Mouse (Mus musculus): ENCODE measurements around the gene Gstm6.
"Not testable (repeated sequence)": the region's sequence is repeated elsewhere in the genome, so short reads cannot be mapped to it uniquely, and the experiment has no call there.

The Gstm6 gene

GRCm38 (mm10) chr3:107943239-107943990, at the start of gene Gstm6:
Gene Gstm6 (minus strand): TSS chr3:107943749.
- peak; percentile 68 for DNase-seq

DNA sequence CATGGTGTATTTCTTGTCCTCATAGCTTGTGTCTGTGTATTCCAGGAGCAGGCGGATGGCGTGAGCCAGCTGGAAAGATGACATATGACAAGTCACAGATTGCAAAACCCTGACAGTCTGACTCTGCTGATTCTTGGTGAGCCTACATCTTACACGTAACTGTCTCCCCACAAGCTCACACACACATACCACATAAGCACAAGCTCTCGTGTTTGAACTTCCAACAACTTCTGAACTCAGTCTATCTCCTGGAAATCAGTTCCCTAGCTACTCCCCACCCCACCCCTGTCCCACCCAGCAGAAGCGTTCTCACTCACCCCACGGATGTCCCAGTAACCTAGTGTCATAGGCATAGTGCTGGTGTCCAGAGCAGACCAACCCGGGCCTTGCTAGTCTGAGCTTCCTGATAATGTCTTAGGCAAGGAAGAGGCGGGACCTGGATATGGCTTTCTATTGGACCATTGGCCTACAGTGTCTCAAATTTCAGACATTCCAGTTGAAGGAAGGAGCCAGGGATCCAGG, 42.6 kb upstream of the Gstm6 start, which contains the start of gene Gstm2:
Gstm2 (minus strand) TSS at position 413 of the 522 bp plus-strand sequence.
- peak; percentile 90 for DNase-seq

- not testable (repeated sequence) for DNase-seq
Measured at GRCm38 (mm10) chr3:107985141-107985540, 41.6 kb upstream of the Gstm6 start.

GRCm38 (mm10) chr3:107984471-107984870, 40.9 kb upstream of the Gstm6 start:
- no peak for DNase-seq

DNA sequence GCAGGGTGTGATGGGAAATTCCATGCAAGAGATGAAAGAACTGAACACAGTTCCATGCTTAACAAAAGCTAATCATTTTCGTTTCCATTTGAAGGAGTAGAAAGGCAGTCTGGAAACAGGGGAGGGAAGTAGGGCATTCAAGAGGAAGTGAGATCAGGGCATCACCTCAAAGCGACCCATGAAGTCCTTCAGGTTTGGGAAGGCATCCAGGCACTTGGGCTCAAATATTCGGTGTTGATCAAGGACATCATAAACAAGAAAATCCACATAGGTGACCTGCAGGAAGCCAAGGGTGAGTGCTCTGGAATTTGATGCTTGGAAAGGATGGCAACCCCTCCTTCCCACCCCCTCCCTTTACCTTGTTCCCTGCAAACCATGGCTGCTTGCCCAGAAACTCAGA, 40.2 kb upstream of the Gstm6 start:
- DNase-seq, result peak; percentile 42

DNA sequence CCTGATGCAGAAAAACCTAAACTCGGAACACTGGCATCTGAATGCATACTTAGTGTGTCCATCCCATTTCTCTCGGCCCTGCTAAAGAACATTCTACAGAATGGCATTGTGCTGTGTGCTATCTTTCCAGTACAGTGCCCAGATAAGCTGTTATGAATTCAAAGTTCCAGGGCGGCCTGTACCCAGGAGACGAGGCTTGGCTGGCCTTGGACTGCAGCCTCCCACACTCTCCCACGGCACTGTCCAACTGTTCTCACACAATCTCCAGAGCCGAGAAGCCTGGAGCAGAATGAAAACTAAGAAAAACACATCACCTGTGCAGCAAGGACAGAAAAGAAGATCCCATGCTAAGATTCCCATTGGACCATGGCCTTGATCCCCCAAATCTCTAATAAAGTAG, 39.2 kb upstream of the Gstm6 start:
- no peak for DNase-seq

- no peak for DNase-seq
Measured at GRCm38 (mm10) chr3:107981261-107981660, 37.7 kb upstream of the Gstm6 start.

- no peak for DNase-seq
Measured at GRCm38 (mm10) chr3:107977691-107978090, 34.1 kb upstream of the Gstm6 start.

DNA sequence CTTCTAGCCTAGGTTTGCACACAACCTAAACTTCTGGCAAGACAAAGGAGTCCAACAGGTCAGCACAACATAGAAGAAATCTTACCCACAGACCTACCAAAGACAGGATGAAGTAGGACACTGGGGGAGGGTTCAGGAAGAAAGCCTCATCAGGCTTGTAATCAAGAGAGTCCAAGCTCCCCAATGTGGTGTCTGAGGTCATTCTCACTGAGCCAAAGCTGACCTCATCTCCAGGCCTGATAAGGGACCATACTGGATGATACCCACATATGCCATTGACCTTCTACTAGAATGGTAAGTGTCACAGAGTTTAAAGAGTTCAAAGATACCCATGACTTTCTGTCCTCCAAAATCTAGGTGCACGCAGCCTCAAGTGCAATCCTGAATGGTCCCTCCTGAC, 30.7 kb upstream of the Gstm6 start:
- DNase-seq, result no peak

DNA sequence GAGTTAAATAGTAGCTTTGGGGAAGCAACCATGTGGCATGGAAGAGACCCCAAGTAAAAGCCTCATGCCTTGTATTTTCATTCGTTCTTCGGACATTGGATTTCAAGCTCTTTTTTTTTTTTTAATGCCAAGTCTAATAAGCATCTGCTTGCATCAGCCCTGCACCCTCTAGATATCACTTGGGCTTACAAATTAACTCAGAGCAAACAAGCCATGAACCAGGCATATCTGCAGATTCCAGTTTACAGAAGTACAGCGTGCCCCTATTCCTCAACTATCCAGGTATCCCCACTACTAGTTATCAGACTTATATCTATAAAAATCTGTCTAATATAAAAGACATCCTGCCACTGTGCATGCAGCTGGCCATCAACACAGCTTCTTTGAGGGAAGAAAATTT, 28.5 kb upstream of the Gstm6 start:
- no peak for DNase-seq

GRCm38 (mm10) chr3:107971101-107971500, 27.6 kb upstream of the Gstm6 start:
- DNase-seq, result not testable (repeated sequence)

DNA sequence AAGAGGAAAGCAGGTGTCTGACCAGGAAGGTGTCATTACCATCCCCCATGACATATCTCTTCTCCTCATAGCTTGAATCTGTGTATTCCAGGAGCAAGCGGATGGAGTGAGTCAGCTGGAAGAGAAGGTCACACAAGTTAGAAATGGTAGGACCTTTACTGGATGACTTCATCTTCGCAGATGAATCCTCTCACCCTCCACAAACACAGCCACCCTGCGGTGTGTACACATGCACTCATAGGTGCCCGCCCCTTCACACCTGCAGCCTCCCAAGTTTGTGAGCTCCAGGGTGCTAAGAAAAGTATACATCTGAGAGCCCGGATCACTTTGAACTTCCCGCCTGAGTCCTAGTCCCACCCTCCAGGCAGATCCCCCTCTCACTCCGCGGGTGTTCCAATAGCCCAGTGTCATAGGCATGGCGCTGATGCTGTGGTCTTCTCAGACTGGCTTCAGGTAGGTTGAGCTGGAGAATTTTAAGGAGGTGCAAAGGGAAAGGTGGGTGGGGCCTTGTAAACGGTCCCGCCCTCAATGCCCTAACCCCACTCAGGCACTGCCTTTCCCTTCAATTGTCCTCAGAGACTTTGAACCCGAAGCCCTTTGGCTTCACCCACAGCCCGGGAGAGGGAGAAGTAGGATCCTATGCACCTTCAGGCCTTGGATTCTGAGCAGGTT, 25.3 kb upstream of the Gstm6 start, which contains the start of gene Gstm3:
Gstm3 (minus strand) TSS at position 560 of the 672 bp plus-strand sequence.
- DNase-seq, result no peak

- DNase-seq, result no peak
Measured at GRCm38 (mm10) chr3:107966631-107967030, 23.1 kb upstream of the Gstm6 start.

- no peak for DNase-seq
Measured at GRCm38 (mm10) chr3:107965592-107965991, 22.0 kb upstream of the Gstm6 start.

DNA sequence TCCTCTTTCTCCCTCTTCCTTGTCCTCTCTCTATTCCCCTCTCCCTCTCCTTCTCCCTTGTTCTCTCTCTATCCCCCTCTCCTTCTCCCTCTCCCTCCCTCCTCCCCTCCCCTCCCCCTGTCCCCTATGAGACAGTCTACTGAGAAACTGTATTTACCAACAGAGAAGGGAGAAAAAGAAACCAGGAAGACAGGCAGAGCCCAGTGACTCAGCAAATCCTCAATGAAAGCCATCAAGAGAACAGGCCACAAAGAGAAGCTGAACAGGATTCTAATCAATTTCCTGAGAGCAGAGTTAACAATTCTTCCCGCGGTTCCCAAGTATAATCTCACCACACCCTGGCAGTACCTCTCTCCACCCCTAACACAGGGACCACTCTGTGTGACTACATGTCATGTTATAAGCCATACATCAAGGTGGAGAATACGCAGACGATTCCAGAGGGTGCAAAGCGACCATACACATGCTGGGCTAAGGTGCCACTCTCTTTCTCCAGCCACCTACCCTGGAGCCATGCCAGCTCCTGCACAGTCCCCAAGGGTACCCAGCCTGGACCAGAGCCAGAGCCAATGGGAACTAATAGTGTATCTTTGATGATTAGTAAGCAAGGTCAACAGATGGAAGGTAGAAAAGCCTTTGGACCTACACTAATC, 21.2 kb upstream of the Gstm6 start:
- peak; percentile 48 for DNase-seq

DNA sequence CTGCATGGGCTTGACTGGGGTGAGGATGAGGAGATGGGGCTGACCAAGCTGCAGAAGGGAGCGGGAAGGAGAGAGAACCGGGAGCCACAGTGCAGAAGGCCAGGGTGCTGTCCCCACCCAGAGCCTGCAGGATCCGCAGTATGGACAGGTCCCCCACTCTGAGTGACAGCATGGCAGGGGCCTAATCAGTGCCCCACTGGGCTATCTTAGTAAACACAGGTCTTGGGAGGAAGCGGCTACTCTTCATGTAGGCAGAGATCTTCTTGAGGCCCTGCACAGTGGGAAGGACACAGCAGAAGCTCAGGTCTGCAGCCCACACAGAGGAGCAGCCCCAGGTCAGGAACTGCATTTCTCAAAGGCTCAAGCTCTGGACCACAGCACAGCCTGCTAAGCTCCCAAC, 20.5 kb upstream of the Gstm6 start:
- no peak for DNase-seq

GRCm38 (mm10) chr3:107955260-107955659, 11.7 kb upstream of the Gstm6 start:
- DNase-seq, result not testable (repeated sequence)

DNA sequence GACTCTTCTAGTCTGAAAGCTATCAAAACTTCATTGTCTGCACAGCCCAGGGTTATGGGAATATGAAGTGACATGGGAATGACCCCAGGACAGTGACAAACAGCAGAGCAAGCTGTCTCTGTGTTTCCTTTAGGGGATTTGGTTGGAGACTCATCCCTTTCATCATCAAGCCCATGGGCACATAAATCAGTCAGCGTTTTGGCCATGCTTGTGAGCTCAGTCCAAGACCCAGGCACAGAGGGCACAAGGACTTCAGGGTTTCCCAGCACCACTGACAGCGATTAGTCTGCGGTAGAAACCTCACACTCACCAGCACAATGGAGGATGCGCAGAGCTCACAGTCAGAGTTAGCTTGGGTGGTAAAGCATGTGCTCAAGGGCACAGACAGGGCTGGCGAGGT, 10.4 kb upstream of the Gstm6 start:
- no peak for DNase-seq

DNA sequence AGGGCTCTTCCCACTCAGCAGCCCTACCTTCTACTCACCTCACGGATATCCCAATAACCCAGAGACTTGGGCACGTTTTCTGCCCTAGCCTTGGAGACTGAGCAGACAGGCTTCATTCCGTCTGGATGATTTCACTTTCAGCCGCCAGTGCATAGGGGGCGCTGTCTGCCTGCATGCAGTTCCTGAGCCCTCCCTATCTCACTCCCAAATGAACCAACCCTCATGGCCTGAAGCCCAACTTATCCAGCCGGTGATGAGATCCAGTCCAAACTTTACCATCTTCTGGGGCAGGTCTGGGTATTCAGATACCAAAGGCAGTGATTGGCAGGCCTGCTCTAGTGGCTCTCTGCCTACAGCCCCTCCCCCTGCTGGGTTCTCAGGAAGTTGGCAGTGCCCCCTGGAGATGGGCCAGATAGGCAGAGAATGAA, 9.8 kb upstream of the Gstm6 start:
- DNase-seq, result peak; percentile 90

DNA sequence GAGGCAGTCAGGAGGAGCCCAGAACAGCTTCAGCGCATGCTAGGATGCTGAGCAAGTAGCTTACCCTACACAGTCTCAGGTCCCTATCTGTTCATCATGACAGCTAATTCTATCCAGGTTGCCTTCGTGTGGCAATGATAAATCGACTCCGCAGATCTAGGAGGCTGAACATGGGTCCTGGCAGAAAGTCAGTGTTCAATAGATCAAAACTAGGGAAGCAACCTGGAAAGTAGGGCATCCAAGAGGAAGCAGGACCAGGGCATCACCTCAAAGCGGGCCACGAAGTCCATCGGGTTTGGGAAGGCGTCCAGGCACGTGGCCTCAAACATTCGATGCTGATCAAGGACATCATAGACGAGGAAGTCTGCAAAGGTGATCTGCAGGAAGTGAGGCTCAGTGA, 7.0 kb upstream of the Gstm6 start:
- DNase-seq, result no peak

GRCm38 (mm10) chr3:107949461-107949860, 5.9 kb upstream of the Gstm6 start:
- DNase-seq, result not testable (repeated sequence)

- DNase-seq, result no peak
Measured at GRCm38 (mm10) chr3:107945729-107946128, 2.2 kb upstream of the Gstm6 start.

DNA sequence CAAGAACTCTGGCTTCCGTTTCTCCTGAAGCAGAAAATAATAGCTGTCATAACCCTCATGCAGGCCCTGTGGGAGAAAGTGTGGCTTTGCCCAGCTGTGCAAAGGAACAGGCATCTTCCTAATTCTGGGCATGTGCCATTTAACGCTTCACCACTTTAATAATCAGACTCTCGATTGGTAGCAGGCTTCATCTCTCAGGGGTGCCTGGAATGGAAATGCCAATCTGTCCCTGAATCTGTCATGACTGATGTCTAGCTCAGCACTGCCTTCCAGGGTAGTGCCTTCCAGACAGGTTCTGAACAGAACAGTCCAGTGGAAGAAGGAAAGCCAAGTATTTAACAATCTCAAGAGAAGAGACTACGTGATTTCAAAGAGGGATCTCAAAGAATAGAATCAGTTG, 2.3 kb downstream of the Gstm6 start:
- DNase-seq, result no peak
